Mouse (Mus musculus) lung, embryonic 14.5 days (tissue): ENCODE results near the gene Il17rb. TPM values are rescaled to one million over a fixed set of nuclear protein-coding genes. Genes with fewer than 3 reads are reported as not detected.

ENCODE experiments used
- ATAC-seq: fragments of 200-750 bp; cut with Nextera tagmentation; 2 replicates; pipeline ENCODE4 v1.8.0; 2017; ENCODE audit warnings: mild to moderate bottlenecking, moderate TSS enrichment, moderate library complexity; ENCODE audit not compliant: insufficient read depth
- DNase-seq: peaks from one replicate; pipeline ENCODE4 v3.0.0-alpha.2; 2015
- H3K27ac ChIP-seq: fragments of 300-500 bp; sonication (generic); 2 replicates; pipeline ENCODE4 v1.5.1; 2014; ENCODE audit warnings: low read depth, mild to moderate bottlenecking, moderate library complexity
- H3K27me3 ChIP-seq: fragments of 300-500 bp; sonication (generic); 2 replicates; pipeline ENCODE4 v1.6.1; 2014; ENCODE audit warnings: low read length, control low read depth; ENCODE audit not compliant: insufficient read depth
- H3K36me3 ChIP-seq: fragments of 300-500 bp; sonication (generic); 2 replicates; pipeline ENCODE4 v1.6.1; 2014; ENCODE audit warnings: control low read depth; ENCODE audit not compliant: insufficient read depth
- H3K4me1 ChIP-seq: fragments of 300-500 bp; sonication (generic); 2 replicates; pipeline ENCODE4 v1.6.1; 2014; ENCODE audit warnings: antibody characterized with exemption, control low read depth; ENCODE audit not compliant: insufficient read depth
- H3K4me2 ChIP-seq: fragments of 300-500 bp; sonication (generic); 2 replicates; pipeline ENCODE4 v1.6.1; 2014; ENCODE audit warnings: mild to moderate bottlenecking
- H3K4me3 ChIP-seq: fragments of 300-500 bp; sonication (generic); 2 replicates; pipeline ENCODE4 v1.5.1; 2014; ENCODE audit warnings: low read depth, low read length
- H3K9ac ChIP-seq: fragments of 300-500 bp; sonication (generic); 2 replicates; pipeline ENCODE4 v1.6.1; 2014
- H3K9me3 ChIP-seq: fragments of 300-500 bp; sonication (generic); 2 replicates; pipeline ENCODE4 v1.6.1; 2016; ENCODE audit warnings: low read depth, low read length, control low read depth
- CTCF ChIP-seq: IDR thresholded peaks from 2 replicates; pipeline ENCODE4 v1.5.1; 2016; ENCODE audit warnings: antibody characterized with exemption, low read depth
- WGBS: fragments of 180-500 bp; shearing (Covaris S2); extraction: QIAGEN DNeasy Blood & Tissue Kit; methylation state at CpG from one replicate; pipeline ENCODE4 v1.1.7; 2014; 5-methylcytosine and 5-hydroxymethylcytosine counted together
- polyA plus RNA-seq: library from polyadenylated mRNA; unstranded; fragments of >200 nt; fragmentation: Nextera tagmentation; extraction: Ambion mirVana; gene quantifications from 2 replicates; pipeline ENCODE4 v1.2.1, GENCODE M21; 2014

Gene Il17rb
- polyA plus RNA-seq, 1 experiment from 2014 or later: 1.3 TPM

GRCm38 (mm10) chr14:29998747-29999474, 9.8 kb downstream of the Il17rb start:
- Histone ChIP-seq H3K4me2 (no peak overlapping the region), H3K27ac (no peak overlapping the region), H3K36me3 (peaks cover 34% of the 10 kb centered on the region), H3K9ac (no peak overlapping the region), H3K9me3 (no peaks in the 10 kb centered on the region), H3K4me1 (no peaks in the 10 kb centered on the region), H3K27me3 (no peaks in the 10 kb centered on the region), H3K4me3 (no peak overlapping the region)
- 77% methylated on average over 13 of the region's 13 CpGs for WGBS
- DNase-seq (no peak), ATAC-seq (no peak)
- no peak for TF ChIP-seq CTCF

- Histone ChIP-seq H3K27me3 (no peaks in the 10 kb centered on the region), H3K27ac (no peak overlapping the region), H3K4me1 (no peaks in the 10 kb centered on the region), H3K9ac (no peak overlapping the region), H3K4me2 (no peak overlapping the region), H3K36me3 (peaks cover 49% of the 10 kb centered on the region), H3K9me3 (no peaks in the 10 kb centered on the region), H3K4me3 (no peak overlapping the region)
- DNase-seq (no peak), ATAC-seq (no peak)
- no peak for TF ChIP-seq CTCF
Observed at GRCm38 (mm10) chr14:29997345-29997744, 11.4 kb downstream of the Il17rb start.

GRCm38 (mm10) chr14:29996000-29996751, 12.5 kb downstream of the Il17rb start:
- Histone ChIP-seq H3K4me1 (no peaks in the 10 kb centered on the region), H3K4me2 (no peak overlapping the region), H3K27me3 (no peaks in the 10 kb centered on the region), H3K27ac (no peak overlapping the region), H3K9ac (no peak overlapping the region), H3K36me3 (peaks cover 61% of the 10 kb centered on the region), H3K9me3 (no peaks in the 10 kb centered on the region), H3K4me3 (no peak overlapping the region)
- DNase-seq (no peak), ATAC-seq (no peak)
- WGBS: 83% methylated on average over 11 of the region's 11 CpGs
- TF ChIP-seq CTCF: no peak

- Histone ChIP-seq H3K4me3 (no peak overlapping the region), H3K36me3 (peaks cover 73% of the 10 kb centered on the region), H3K9me3 (no peaks in the 10 kb centered on the region), H3K4me1 (no peaks in the 10 kb centered on the region), H3K9ac (no peak overlapping the region), H3K27me3 (no peaks in the 10 kb centered on the region), H3K4me2 (no peak overlapping the region), H3K27ac (no peak overlapping the region)
- ATAC-seq (no peak), DNase-seq (no peak)
- WGBS: 81% methylated on average over 4 of the region's 4 CpGs
- no peak for TF ChIP-seq CTCF
Observed at GRCm38 (mm10) chr14:29994976-29995375, 13.7 kb downstream of the Il17rb start.

- H3K4me1 ChIP-seq: no peaks in the 10 kb centered on the region
- no peak overlapping the region for H3K4me2 ChIP-seq
- 93% methylated on average over 4 of the region's 4 CpGs for WGBS
- H3K36me3 ChIP-seq: peaks cover 100% of the 10 kb centered on the region
- TF ChIP-seq CTCF: no peak
- no peak overlapping the region for H3K4me3 ChIP-seq
- no peaks in the 10 kb centered on the region for H3K27me3 ChIP-seq
- H3K27ac ChIP-seq: no peak overlapping the region
- no peaks in the 10 kb centered on the region for H3K9me3 ChIP-seq
- H3K9ac ChIP-seq: no peak overlapping the region
- no peak for DNase-seq
- ATAC-seq: no peak
Observed at GRCm38 (mm10) chr14:29988337-29988736, 20.4 kb downstream of the Il17rb start.

GRCm38 (mm10) chr14:29987739-29988138, 21.0 kb downstream of the Il17rb start:
- no peak overlapping the region for H3K4me2 ChIP-seq
- no peak for DNase-seq
- no peak for TF ChIP-seq CTCF
- H3K9ac ChIP-seq: no peak overlapping the region
- H3K36me3 ChIP-seq: peaks cover 100% of the 10 kb centered on the region
- H3K27ac ChIP-seq: no peak overlapping the region
- no peaks in the 10 kb centered on the region for H3K4me1 ChIP-seq
- no peaks in the 10 kb centered on the region for H3K9me3 ChIP-seq
- ATAC-seq: no peak
- 86% methylated on average over 9 of the region's 9 CpGs for WGBS
- no peak overlapping the region for H3K4me3 ChIP-seq
- no peaks in the 10 kb centered on the region for H3K27me3 ChIP-seq

- H3K36me3 ChIP-seq: peaks cover 100% of the 10 kb centered on the region
- no peaks in the 10 kb centered on the region for H3K9me3 ChIP-seq
- no peak for ATAC-seq
- no peak for DNase-seq
- H3K9ac ChIP-seq: no peak overlapping the region
- H3K27ac ChIP-seq: no peak overlapping the region
- H3K4me1 ChIP-seq: no peaks in the 10 kb centered on the region
- no peak overlapping the region for H3K4me3 ChIP-seq
- H3K4me2 ChIP-seq: no peak overlapping the region
- 96% methylated on average over 6 of the region's 6 CpGs for WGBS
- no peaks in the 10 kb centered on the region for H3K27me3 ChIP-seq
- no peak for TF ChIP-seq CTCF
Observed at GRCm38 (mm10) chr14:29987276-29987675, 21.4 kb downstream of the Il17rb start.
